Mouse (Mus musculus) yolk sac, embryonic 10.5 days (tissue): ENCODE measurements around the gene Brd3.

ENCODE experiments used
- DNase-seq: peaks from one replicate; pipeline ENCODE4 v3.0.0-alpha.2; 2017; ENCODE audit warnings: low spot score

Brd3 gene

DNA sequence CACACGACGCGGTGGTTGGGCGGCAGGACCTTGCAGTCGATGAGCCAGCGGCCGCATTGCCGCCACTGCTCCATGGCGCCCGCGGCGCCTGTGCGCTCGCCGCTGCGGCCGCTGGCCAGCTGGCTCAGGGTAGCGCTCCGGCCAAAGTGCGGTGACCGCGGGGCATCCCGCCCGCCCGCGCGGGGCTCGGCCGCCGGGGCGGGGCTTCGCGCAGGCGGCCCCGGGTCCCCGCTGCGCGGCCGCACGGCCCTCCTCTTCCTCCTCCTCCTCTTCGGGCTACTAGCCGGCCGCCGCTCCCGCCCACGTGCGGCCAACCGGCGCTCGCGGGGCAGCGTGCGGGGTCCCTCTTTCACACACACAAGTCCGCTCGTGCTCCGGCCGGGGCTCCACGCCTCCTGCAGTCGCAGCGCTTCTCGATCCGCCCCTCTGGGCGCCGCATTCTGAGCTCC is 81.0 kb downstream of the Brd3 start:
- no peak for DNase-seq

DNA sequence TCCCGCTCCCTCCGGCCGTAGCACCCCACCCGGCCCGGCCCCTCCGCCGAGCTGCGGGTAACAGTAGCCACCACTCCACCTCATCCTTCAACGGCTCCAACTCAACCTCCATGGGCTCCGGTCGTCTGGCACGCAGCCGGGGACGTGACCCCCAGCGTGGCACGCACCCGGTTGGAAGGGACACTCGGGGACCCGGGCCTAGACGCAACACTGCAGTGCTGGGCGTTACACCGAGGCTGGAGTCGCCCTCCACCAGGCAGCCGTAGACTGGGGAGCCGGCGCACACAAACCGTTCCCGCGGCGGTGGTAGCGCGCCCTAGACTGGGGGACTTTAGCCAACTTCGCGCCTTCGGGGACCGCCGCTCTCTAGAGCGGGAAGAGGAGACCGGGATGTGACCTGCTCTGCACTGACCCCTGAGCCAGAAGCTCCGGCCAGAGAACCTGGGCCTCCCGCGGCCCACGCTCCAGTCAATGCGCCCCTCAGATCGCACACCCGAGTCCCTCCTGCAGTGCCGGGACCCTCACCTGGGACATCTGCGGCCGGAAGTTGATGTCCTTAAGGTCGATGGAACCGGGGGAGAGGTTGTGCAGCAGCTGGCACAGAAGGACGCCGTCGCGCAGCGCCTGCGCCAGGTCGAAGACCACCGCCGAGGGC is 81.6 kb downstream of the Brd3 start:
- peak; percentile 60 for DNase-seq

- DNase-seq = peak; percentile 55
Observed at GRCm38 (mm10) chr2:27425161-27425611, 82.3 kb downstream of the Brd3 start.

GRCm38 (mm10) chr2:27423596-27423995 is 83.9 kb downstream of the Brd3 start:
- no peak for DNase-seq

DNA sequence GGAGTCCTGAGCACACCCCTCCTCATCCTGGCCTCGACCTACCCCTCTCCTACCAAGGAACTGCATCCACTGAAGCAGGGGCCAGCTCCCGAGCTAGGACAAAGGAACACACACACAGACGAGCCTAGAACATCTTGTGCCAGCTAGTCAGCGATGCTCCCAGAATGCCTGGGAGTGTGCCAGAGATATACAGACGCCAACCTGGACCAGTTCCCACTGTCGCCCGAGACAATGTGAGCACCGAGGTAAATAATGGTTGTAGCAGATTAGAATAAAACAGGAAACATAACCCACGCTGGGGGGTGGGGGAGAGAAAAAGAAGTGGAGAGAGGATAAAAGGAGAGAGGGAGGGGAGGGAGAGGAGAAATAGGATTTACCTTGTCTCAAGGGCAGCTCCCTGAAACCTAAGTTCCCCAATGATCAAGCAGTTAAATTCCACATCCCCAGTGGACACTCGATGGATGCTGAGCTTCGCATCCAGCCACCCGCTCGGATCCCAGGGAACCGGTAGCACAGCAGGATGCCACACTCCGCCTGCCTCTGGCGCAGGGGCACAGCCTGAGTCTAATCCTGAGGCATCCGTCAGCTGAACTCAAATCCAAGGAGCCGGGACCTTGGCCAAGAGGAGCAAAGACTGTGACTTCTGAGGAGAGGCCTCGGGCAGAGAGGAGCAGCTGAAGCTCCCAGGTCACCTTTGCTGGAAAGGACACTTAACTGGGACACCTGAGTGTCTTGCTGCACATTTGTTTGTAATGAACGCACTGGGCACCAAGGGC is 86.0 kb downstream of the Brd3 start:
- no peak for DNase-seq

GRCm38 (mm10) chr2:27418577-27419070 is 88.8 kb downstream of the Brd3 start:
- no peak for DNase-seq

DNA sequence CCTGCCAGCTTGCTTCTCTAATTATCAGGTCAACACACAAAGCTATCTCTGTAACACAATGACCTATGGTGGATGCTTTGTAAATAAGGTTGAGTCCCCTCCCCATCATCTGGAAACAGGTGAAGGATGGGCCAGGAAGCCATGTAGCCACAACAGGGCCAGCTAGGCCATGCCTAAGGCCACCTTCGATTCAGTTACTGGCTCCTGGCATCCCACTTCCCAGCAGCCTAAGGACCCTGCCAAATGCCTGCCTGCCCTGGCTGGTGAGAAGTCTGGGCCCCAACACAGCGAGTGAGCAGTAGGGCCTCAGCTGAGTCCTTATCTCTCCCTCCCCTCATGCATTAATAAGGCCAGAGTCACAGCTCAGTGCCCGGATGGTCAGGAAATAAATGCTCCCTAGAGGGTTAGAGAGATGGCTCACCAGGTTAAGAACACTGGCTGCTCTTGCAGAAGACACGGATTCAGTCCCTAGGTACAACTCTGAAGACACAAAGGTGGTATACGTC is 89.8 kb downstream of the Brd3 start:
- no peak for DNase-seq

DNA sequence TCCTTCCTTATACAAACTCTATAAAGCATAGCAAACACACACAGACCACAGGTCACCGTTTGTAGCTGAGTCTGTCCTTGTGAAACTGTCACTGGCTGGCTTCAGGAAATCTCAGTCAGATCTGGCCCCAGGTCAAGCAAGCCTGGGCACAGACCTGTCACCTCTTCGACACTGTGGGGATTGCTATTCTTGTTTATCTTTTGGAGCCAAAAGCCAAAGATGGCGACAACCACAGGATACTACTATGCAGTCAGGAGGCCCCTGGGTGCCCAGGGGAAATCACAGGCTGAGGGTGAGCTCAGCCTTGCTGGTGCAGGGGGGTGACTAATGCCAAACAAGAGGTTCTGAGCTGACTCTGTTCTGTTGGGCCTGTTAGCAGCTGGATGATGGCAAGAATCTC is 91.0 kb downstream of the Brd3 start:
- DNase-seq = no peak

DNA sequence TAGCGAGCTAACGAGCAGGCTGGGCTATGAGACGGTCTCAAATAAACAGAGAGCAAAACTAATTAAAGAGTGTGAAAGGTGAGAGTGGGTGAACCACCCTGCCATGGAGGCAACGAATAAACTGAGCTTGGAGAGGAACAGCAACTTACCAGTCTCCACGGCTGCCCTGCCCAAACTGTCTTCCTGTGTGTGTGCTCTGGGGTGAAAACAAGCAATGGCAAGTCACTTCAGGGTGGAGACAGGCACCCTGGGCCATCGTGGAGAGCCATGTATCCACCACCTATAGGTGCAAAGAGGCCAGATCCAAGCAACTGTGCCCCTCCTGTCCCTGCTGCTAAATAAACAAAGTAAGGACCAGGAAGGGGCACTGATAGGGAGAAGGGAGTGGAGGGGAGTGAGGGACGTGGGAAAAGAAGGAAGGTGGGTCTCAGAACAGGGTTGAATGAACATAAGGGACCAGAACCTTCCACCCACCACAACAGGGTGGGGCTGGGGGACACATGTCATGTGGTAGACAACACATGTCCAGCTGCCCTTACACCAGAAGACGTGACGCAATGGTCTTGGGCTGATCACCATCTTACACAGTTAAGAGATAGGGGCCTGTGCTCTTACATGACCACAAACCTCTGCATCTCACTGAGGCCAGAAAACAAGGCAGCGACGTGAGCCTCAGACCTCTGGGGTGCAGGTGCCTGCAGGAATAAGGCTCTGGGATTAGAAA is 92.2 kb downstream of the Brd3 start:
- no peak for DNase-seq

DNA sequence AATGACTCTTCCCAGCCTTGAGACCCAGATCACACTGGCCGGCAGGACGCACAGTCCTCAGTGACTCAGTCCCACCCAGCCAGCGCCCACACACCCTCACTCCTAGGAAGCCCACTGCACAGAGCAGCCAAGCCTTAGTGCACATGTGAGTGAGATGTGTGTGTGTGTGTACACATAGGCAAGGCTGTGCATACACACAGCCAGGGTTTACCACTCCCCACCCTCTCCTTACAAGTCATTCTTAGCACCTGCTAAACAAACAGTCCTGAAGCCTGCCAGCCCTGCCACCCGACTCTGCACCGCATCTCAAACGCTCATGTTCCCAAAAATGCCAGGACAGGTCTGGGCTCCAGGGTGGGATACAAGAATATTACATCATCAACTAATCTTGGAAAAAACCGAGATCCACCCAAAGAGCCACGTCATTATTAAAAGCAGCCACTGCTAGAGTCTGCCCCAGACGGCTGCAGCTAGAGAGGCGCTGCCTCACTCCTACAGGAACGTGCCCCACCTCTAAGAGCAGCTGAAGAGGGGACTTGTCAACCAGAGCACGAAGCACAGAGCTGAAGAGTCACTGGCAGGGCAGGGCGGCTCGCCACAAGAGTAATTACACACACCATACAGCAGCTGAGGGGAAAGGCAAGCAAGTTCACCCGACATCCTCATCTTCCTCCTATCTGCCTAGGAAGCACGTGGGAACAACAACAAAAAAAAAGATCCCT is 93.4 kb downstream of the Brd3 start:
- DNase-seq = no peak

DNA sequence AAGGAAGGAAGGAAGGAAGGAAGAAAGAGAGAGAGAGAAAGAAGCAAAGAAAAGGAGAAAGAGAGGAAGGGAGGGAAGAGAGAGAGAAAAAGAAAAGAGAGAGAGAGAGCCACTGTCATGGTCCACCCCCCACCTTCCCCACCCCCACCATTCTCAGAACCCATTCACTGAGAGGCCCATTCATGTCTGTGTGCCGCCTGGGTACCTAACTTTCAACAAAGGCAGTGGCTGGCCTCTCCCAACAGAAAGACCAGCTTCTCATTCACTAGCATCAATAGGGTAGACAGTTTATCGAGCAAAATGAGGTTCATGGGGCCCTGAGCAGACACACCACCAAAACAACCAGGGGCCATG is 93.9 kb downstream of the Brd3 start:
- no peak for DNase-seq

GRCm38 (mm10) chr2:27412245-27412800 is 95.1 kb downstream of the Brd3 start:
- DNase-seq = no peak

GRCm38 (mm10) chr2:27411688-27412174 is 95.7 kb downstream of the Brd3 start:
- peak; percentile 87 for DNase-seq

GRCm38 (mm10) chr2:27410518-27411140 is 96.8 kb downstream of the Brd3 start:
- DNase-seq = peak; percentile 64

GRCm38 (mm10) chr2:27408194-27408593 is 99.3 kb downstream of the Brd3 start:
- DNase-seq = no peak

GRCm38 (mm10) chr2:27406928-27407327 is 100.5 kb downstream of the Brd3 start:
- no peak for DNase-seq

DNA sequence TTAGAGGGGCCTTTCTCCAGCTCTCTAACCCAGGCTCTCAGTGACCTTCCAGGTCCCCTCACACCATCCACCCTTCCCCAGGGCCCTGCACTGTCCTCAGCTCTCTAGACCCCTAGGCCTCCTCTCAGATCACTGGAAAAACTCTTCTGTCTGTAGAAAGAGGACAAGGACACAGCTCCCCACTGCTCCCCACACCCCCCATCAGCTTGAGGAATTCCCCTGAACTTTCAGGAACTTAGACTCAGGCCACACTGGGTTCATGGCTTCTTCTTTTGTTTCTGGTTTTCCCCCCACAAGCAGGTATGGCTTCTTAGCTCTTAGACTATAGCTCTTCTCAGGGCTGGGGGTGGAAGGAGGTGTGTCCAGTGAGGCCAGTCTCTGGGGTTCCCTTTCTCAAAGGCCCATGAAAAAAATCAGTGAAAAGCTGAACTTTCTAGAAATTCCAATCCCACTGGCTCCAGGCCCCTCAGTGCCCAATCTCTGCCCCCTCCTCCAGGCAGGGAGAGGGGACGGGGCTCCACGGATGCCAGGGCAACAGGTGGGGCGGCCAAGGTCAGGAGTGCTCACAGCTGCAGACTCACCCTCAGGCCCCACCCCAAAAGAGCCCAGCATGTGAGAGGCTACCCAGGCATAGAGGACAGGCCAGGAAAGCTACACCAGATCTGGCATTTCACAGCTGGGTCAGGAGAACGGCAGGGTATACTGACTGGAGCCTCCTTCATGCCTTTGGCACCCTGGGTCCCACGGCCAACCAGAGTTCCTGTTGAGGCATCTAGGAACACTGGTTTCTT is 102.2 kb downstream of the Brd3 start:
- no peak for DNase-seq

GRCm38 (mm10) chr2:27404375-27405093 is 102.9 kb downstream of the Brd3 start:
- DNase-seq = no peak

DNA sequence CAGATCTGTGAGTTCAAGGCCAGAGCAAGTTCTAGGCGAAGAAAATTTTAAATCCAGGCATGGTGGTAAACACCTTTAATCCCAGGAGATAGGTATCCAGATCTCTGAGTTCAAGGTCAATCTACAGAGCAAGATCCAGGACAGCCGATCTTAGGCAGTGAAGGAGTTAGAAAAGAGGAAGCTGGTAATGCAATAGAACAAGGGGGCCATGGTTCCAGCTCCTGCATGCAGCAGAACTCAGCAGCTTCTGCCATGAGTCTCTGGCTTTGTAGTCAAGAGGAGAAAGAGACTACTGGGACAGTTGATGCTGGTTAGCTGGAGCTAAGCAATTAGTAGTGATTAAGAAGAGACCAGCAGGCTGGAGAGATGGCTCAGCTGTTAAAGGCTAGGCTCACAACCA is 105.9 kb downstream of the Brd3 start:
- DNase-seq = no peak
